Mouse (Mus musculus) Muller cell, postnatal 12 days (primary cell): ENCODE results near the gene Rhd.

Source experiments
- DNase-seq: peaks from one replicate; pipeline ENCODE4 v3.0.0-alpha.2; 2015; ENCODE audit errors: inconsistent ontology term

Rhd gene

DNA sequence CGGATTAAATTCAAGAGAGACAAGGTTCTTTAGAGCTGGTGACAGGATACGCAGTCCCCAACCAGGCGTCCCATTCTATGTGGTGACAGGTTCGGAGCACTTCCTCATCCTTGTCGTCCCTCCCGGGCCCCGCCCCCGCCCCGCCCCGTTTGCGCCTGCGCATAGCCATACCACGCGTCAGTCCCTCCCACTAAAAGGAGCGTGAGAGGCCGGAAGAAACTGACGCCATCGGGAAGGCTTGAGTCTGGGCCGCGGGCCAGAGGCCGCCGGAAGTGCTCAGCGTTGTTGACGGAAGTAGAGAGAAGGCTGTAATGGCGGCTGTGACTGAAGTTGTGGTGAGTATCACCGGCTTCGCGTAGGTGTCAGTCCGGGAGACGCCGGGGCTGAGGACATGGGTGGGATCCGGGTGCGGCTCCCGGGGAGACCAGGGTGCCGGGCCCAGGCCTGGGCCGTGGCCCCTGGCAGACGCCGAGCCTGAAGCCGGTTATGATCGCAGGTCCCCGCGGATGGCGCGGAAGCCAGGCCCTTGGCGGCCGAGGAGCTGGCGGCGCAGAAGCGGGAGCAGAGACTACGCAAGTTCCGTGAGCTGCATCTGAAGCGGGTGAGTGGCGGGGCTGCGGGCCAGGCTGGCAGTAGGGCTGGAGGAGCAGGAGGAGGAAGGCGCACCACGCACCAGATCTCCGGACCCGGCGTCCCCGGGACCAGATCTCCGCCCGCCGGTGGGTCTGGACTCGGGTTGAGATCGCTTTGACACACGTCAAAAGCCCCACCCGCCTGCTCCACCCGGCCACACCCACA is 66.5 kb downstream of the Rhd start, which contains the start of gene Syf2:
Syf2 (plus strand) TSS at position 215 of the 798 bp plus-strand sequence.
- peak; percentile 99 for DNase-seq

DNA sequence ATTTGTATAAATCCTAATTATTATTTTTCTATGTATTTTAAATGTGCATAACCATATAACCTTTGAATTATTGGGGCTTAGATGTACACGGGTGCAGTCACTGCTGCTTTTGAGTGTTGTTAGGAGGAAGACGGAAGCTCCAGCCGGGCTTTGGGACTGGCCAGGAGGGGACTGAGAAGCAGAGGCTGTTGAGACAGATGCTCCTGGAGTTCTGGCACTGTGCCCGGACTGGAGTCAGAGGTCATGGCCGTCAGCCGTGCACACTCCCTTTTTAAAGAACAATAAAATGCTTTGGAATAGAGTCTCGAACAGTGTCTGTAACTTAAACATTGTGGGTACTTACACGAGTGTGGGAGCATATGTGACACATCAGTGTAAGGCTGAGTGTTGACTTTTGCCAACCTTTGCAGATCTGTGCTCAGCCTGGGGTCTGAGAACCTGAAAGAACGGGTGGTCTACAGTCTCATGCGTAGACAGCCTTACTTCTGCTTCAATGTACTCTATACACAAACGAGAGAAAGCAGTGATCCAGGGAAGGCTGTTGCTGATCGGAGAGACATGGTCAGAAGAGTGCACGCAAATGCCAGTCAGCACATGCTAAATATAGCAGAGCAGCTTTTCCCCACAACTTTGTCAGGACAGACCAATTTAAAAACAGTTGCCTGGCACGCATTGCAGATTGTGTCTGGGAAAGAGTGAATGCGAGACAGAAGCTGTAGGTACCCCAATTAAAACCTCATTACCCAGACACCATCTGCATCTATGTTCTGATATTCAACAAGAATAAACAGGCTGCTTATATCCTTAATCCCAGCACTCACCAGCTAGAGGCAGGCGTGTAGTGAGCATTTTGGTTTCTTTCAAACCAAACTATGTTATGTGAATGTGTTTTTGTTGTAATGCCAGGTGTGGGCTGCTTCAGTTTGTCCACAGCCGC is 73.2 kb downstream of the Rhd start:
- no peak for DNase-seq

DNA sequence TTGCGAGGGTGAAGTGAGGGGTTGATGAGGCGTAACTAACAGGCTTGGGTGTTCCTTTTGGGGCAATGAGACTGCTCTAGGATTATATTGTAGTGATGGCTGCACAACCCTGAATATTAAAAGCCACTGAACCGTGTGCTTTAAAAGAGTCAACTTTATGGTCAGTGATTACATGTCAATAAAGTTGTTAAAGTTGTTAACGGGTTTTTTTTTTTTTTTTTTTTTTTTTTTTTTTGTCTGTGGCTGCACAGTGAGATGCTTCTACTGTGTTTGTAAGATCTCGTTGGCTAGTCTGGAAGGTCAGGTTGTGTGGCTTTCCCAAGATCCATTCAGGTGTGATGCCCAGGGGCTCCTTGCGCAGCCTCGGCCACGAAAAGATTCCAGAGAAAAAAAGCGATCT is 75.6 kb downstream of the Rhd start:
- DNase-seq: no peak

DNA sequence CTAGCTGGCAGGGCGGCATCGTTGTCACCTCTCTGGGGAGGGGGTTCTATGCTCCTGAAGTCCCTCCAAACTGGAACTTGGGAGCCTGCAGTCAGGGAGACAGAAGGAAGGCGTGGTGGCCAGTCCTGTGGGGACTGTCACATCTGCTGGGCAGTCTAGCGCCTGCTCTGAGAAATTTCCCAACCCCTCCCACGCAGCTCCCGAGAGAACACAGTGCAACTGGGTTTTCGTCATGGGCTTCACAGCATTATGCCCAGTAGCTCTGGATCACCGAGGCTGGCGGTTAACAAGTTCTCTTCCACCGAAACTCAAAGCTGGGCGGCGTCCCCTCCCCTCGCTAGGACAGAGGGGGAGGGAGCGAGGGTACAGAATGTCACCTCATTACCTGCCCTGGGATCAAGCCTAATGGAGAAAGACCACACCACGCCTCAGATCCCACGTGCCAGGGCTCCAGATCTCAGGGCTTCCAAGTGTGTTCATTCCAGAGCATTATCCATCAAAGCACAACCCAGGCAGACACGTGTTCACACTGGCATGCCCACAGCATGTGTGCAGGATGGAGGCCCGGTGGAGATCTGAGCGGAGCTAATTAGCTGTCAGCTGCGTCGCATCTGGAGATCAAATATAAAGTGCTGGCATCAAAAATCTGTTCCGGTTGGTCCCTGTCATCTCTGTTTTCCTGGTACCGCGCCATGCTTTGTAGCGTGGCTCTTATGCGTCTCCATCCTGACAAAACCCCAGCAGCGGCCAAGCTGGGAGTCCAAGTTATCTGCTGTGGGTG is 79.6 kb downstream of the Rhd start:
- DNase-seq: peak; percentile 33
